Mouse (Mus musculus) heart, postnatal 0 days (tissue): ENCODE measurements around the gene 1810055G02Rik.

ENCODE experiments used
- CTCF ChIP-seq: IDR thresholded peaks from 2 replicates; pipeline ENCODE4 v1.5.1; 2016; ENCODE audit warnings: antibody characterized with exemption, control low read depth, low read depth
- EP300 ChIP-seq: IDR thresholded peaks from 2 replicates; pipeline ENCODE4 v1.6.1; 2016; ENCODE audit warnings: antibody characterized with exemption, low read depth

GRCm38 (mm10) chr19:3714381-3714780, 6.3 kb downstream of the 1810055G02Rik start:
- TF ChIP-seq CTCF (no peak), EP300 (no peak)
